Mouse (Mus musculus) midbrain, embryonic 12.5 days (tissue): ENCODE results near the gene Usp28. TPM values are rescaled to one million over a fixed set of nuclear protein-coding genes. Genes with fewer than 3 reads are reported as not detected.
"Not testable (repeated sequence)": the region's sequence is repeated elsewhere in the genome, so short reads cannot be mapped to it uniquely, and the experiment has no call there.

Source experiments
- ATAC-seq: fragments of 200-750 bp; cut with Nextera tagmentation; 2 replicates; pipeline ENCODE4 v1.8.0; 2017; ENCODE audit warnings: low read depth, moderate TSS enrichment, moderate library complexity; ENCODE audit not compliant: low FRiP score
- H3K27ac ChIP-seq: fragments of 300-500 bp; sonication (generic); replicated peaks from 2 replicates; pipeline ENCODE4 v1.5.1; 2016; ENCODE audit warnings: mild to moderate bottlenecking
- H3K27me3 ChIP-seq: fragments of 300-500 bp; sonication (generic); 2 replicates; pipeline ENCODE4 v1.6.1; 2016; ENCODE audit warnings: mild to moderate bottlenecking
- H3K36me3 ChIP-seq: fragments of 300-500 bp; sonication (generic); 2 replicates; pipeline ENCODE4 v1.6.1; 2016
- H3K4me1 ChIP-seq: fragments of 300-500 bp; sonication (generic); 2 replicates; pipeline ENCODE4 v1.6.1; 2016
- H3K4me2 ChIP-seq: fragments of 300-500 bp; sonication (generic); replicated peaks from 2 replicates; pipeline ENCODE4 v1.6.1; 2016; ENCODE audit warnings: mild to moderate bottlenecking, moderate library complexity
- H3K4me3 ChIP-seq: fragments of 300-500 bp; sonication (generic); 2 replicates; pipeline ENCODE4 v1.5.1; 2016; ENCODE audit warnings: mild to moderate bottlenecking
- H3K9ac ChIP-seq: fragments of 300-500 bp; sonication (generic); replicated peaks from 2 replicates; pipeline ENCODE4 v1.6.1; 2016; ENCODE audit warnings: mild to moderate bottlenecking, moderate library complexity
- H3K9me3 ChIP-seq: fragments of 300-500 bp; sonication (generic); 2 replicates; pipeline ENCODE4 v1.6.1; 2016; ENCODE audit warnings: mild to moderate bottlenecking
- WGBS: fragments of 180-500 bp; shearing (Covaris S2); methylation state at CpG from one replicate; pipeline ENCODE4 v1.1.7; 2016; 5-methylcytosine and 5-hydroxymethylcytosine counted together
- polyA plus RNA-seq: library from polyadenylated mRNA; unstranded; fragments of >200 nt; fragmentation: Nextera tagmentation; extraction: Ambion mirVana; gene quantifications from 2 replicates; pipeline ENCODE4 v1.2.1, GENCODE M21; 2016

Usp28 gene
- polyA plus RNA-seq, result 46.3 and 53.9 TPM in 2 replicates

DNA sequence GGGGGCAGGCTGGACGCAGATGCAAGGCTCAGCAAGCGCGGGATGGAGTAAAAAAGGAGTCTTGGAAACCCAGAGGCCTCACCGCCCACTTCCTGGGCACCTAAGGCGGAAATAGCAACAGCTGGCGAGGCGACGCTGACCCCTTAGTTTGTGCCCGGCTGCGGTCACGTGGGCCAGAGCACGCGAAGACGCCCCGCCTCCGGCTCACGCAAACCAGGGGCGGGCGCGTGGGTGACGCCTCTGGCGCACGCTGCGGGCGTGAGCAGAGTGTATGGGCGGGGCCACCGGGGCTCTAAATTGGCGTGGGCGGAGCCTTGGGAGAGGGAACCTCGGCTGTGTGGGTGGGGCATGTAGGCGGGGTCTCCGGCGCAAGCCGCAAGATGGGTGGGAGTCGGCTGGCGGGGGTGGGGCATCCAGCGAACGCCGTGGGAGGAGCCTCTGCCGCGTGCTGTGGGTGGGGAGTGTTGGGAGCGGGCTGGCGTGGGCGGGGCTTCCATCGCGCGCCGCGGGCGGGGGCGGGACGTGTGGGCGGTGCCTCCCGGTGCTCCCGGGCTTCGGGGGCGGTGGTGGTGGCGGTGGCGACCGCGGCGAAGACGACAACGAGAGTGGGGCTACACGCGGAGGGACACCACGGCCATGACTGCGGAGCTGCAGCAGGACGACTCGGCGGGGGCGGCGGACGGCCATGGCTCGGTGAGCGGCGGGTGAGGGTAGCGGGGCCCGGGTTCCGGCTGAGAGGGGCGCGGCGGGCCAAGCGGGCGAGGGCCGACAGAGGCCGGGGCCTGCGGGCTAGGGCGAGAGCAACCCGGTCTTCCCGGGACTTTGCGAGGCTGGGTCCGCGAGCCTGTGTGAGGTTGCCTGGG is at the start of gene Usp28:
Usp28 (plus strand) TSS at position 531 of the 863 bp plus-strand sequence.
- WGBS, result under 1% methylated on average over 81 of the region's 94 CpGs
- H3K27ac ChIP-seq, result peak within 1 kb of the TSS; percentile 77
- H3K36me3 ChIP-seq, result 0 out of 2 replicates have a peak, but pooled peaks cover 6% of the 10 kb centered on the region
- H3K27me3 ChIP-seq, result no peaks in the 10 kb centered on the region
- peak; percentile 91 for ATAC-seq
- H3K9me3 ChIP-seq, result no peaks in the 10 kb centered on the region
- peak within 1 kb of the TSS; percentile 80 for H3K9ac ChIP-seq
- H3K4me2 ChIP-seq, result peak within 1 kb of the TSS; percentile 71
- H3K4me3 ChIP-seq, result peak within 1 kb of the TSS; percentile 83
- peaks cover 36% of the 10 kb centered on the region for H3K4me1 ChIP-seq

DNA sequence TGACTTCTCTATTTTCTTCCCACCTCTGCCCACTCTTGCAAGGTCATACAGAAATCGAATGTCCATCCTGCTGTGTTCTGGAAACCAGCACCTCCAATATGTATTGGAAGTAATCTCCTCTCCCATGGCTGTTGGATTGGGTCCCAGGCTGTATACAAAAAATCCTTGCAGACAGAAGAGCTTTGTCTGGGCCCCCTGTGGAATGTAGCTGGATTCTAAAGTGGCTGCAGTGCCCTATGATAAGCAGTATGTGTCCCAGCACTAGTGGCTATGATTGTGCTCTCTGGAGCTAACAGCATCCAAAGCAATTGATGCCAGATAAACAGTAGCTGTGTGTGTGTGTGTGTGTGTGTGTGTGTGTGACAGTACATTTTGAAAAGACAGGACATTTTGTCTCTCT is 42.8 kb upstream of the Usp28 start:
- WGBS, result 79% methylated on average over 1 of the region's 1 CpGs
- H3K9me3 ChIP-seq, result no peaks in the 10 kb centered on the region
- H3K9ac ChIP-seq, result no peak overlapping the region
- no peaks in the 10 kb centered on the region for H3K27me3 ChIP-seq
- 0 out of 2 replicates have a peak, but pooled peaks cover 6% of the 10 kb centered on the region for H3K4me1 ChIP-seq
- no peak for ATAC-seq
- H3K27ac ChIP-seq, result no peak overlapping the region
- H3K4me2 ChIP-seq, result no peak overlapping the region
- H3K4me3 ChIP-seq, result no peak overlapping the region
- H3K36me3 ChIP-seq, result no peaks in the 10 kb centered on the region

DNA sequence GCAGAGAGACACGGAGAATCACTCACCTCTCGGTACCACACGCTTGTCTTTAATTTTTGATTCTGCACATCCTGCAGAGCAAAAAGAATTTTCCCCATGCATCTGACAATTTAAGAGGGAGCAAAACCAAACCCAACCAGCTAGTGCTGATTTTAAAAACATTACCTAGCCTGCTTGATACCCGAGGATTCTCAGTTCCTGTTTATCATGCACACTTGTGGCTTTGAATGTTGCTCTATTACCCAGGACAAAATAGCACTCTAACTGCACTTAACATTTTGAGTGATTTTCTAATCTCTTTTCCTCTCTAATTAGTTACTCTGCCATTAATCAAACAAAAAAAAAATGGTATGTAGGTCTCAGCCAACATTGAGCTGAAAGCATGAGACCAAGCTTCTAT is 37.6 kb upstream of the Usp28 start:
- no peaks in the 10 kb centered on the region for H3K9me3 ChIP-seq
- 0 out of 2 replicates have a peak, but pooled peaks cover 3% of the 10 kb centered on the region for H3K4me1 ChIP-seq
- no peak overlapping the region for H3K9ac ChIP-seq
- H3K4me2 ChIP-seq, result no peak overlapping the region
- H3K4me3 ChIP-seq, result no peak overlapping the region
- no peaks in the 10 kb centered on the region for H3K27me3 ChIP-seq
- no peak overlapping the region for H3K27ac ChIP-seq
- H3K36me3 ChIP-seq, result no peaks in the 10 kb centered on the region
- 88% methylated on average over 4 of the region's 4 CpGs for WGBS
- ATAC-seq, result no peak

DNA sequence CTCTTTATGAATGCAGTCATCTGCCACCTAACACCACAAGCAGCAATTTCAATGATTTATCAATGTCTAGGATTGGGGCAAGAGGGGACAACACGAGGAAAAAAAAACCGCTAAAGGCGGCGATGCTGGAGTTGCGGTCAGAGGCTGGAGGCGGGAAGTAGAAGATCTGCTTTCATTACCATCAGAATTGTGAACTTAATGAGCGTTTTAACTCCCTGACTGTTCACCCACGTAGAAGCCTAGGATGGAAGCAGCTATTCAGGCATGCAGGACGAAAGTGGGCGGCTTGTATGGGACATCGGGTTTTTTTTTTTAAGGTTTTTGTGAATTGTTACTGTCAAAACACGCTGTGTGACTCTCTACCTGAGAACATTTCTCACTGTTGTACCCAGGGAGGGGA is 23.9 kb upstream of the Usp28 start:
- 35% methylated on average over 12 of the region's 12 CpGs for WGBS
- no peaks in the 10 kb centered on the region for H3K9me3 ChIP-seq
- peaks cover 3% of the 10 kb centered on the region; the same call in 1 of the 2 replicates for H3K27me3 ChIP-seq
- H3K27ac ChIP-seq, result no peak overlapping the region
- peak overlapping the region; percentile 22 for H3K4me2 ChIP-seq
- no peaks in the 10 kb centered on the region for H3K36me3 ChIP-seq
- no peak for ATAC-seq
- H3K9ac ChIP-seq, result no peak overlapping the region
- 0 out of 2 replicates have a peak, but pooled peaks cover 8% of the 10 kb centered on the region for H3K4me1 ChIP-seq
- no peak overlapping the region for H3K4me3 ChIP-seq

DNA sequence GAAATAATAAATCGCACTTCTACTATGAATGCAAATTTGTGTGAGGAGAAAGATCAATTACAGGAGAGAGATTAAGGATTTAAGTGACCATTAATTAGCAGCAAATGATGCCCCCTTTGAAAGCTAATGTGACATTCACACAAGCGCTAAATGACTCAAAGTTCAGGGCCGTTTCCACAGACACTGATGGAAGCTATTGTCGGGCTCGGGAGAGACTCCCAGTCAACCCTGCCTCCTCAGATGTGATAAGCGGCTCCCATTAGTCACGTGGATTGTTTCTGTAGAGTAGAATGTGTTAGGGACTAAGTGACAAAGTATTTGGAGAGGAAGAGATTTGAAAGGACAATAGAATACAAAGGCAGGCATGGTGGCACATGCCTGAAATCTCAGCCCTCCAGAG is 23.0 kb upstream of the Usp28 start:
- no peaks in the 10 kb centered on the region for H3K36me3 ChIP-seq
- peaks cover 3% of the 10 kb centered on the region; the same call in 1 of the 2 replicates for H3K27me3 ChIP-seq
- no peak overlapping the region for H3K4me2 ChIP-seq
- no peak overlapping the region for H3K9ac ChIP-seq
- H3K4me1 ChIP-seq, result 0 out of 2 replicates have a peak, but pooled peaks cover 8% of the 10 kb centered on the region
- no peak overlapping the region for H3K4me3 ChIP-seq
- H3K9me3 ChIP-seq, result no peaks in the 10 kb centered on the region
- 45% methylated on average over 7 of the region's 7 CpGs for WGBS
- no peak for ATAC-seq
- H3K27ac ChIP-seq, result no peak overlapping the region

DNA sequence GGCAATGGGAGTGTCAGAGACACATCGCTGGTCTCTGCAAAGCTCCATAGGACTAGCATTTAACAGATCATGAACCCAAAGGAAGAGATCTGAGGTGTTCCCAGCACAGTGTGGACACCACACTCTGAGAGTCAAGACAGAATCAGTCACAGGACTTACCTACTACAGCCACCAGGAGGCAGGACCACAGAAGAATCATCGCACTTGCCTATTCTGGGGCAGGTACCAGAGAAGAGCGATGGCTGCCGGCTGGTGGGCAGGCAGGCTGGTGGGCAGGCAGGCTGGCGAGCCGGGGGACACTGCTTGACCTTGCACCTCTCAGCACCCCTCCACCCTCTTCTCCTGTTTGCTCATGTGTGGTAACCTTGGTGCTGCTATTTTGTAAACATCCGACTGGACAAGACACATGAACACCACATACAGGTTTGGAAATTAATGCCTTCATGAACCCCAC is 20.6 kb upstream of the Usp28 start, which contains the start of gene Htr3b:
Htr3b (minus strand) TSS at position 404 of the 454 bp plus-strand sequence.
- Histone ChIP-seq H3K9ac (no peak within 1 kb of the TSS), H3K4me2 (no peak within 1 kb of the TSS), H3K36me3 (no peaks in the 10 kb centered on the region), H3K4me3 (no peak within 1 kb of the TSS), H3K9me3 (no peaks in the 10 kb centered on the region), H3K27me3 (peaks cover 3% of the 10 kb centered on the region; the same call in 1 of the 2 replicates), H3K27ac (no peak within 1 kb of the TSS), H3K4me1 (0 out of 2 replicates have a peak, but pooled peaks cover 8% of the 10 kb centered on the region)
- WGBS, result 67% methylated on average over 7 of the region's 7 CpGs
- no peak for ATAC-seq

DNA sequence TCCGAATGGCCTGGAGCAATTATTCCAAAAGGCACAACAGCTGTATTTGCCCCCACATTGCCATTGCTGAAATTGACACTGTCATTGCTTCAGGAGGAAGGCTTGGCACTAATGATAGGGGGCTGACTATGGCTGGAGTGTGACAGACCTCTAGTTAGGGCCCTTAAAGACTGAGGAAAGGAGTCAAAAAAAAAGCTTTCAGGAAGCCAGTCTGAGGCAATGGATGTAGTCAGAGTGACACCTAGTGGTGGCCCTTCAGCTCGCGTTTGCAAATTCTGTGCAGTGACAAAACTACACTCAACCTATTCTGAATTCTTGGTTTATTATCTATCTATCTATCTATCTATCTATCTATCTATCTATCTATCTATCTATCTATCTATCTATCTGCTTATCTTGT is 12.7 kb upstream of the Usp28 start:
- Histone ChIP-seq H3K36me3 (no peaks in the 10 kb centered on the region), H3K27ac (no peak overlapping the region), H3K27me3 (no peaks in the 10 kb centered on the region), H3K4me3 (no peak overlapping the region), H3K9me3 (no peaks in the 10 kb centered on the region), H3K4me2 (no peak overlapping the region), H3K4me1 (no peaks in the 10 kb centered on the region), H3K9ac (no peak overlapping the region)
- ATAC-seq, result no peak
- WGBS, result 31% methylated on average over 3 of the region's 3 CpGs

DNA sequence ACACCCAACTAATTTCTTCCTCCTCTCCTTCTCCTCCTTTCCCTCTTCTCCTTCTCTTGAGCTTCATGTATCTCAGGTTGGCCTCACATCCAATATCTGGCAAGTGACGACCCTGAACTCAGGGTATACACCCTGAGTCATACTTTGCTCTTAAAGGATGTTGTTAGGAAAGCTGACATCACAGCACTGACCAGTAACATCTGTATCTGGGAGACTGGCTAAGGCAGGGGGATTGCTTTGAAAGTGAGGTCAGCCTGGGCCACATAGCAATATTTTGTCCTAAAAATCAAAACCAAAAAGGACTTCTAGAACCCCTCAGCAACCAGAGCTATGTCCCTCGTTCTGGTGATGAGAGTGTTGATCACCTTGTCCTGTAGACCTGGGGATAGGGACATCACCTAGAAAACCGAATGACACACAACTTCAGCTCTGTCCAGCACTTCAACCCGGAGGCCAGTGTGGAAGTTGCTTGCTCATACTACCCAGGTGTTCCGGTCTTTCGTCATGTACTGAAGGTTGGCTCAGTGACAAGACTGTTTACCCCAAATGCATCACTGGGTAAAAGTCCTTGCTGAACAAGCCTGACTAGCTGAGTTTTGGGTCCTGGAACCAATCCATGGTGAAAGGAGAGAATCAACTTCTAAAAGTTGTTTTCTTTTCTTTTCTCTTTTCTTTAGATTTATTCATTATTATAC is 8.4 kb upstream of the Usp28 start:
- ATAC-seq, result no peak
- no peaks in the 10 kb centered on the region for H3K36me3 ChIP-seq
- no peak overlapping the region for H3K4me3 ChIP-seq
- 84% methylated on average over 6 of the region's 6 CpGs for WGBS
- H3K4me2 ChIP-seq, result no peak overlapping the region
- H3K9me3 ChIP-seq, result no peaks in the 10 kb centered on the region
- no peaks in the 10 kb centered on the region for H3K4me1 ChIP-seq
- H3K27ac ChIP-seq, result no peak overlapping the region
- H3K27me3 ChIP-seq, result no peaks in the 10 kb centered on the region
- H3K9ac ChIP-seq, result no peak overlapping the region

DNA sequence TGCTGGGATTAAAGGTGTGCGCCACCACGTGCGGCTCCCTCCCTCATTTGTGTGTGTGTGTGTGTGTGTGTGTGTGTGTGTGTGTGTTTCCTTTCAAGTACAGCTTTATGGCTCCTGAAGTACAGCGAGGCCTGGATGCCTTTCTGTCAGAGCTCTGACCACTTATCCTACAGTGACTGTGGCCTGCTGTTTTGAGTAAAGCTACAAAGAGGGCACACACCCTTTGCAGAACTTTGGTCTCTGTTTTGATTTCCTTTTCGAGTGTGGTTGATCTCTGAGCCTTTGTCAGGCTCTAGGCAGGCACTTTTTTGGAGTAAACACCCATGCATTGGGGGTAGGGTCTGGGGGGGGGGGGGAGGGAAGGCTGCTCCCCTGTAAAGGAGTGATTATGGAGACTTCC is 4.8 kb upstream of the Usp28 start:
- no peak for ATAC-seq
- Histone ChIP-seq H3K9me3 (no peaks in the 10 kb centered on the region), H3K4me1 (peaks cover 3% of the 10 kb centered on the region; the same call in 1 of the 2 replicates), H3K27ac (no peak overlapping the region), H3K27me3 (no peaks in the 10 kb centered on the region), H3K9ac (no peak overlapping the region), H3K4me2 (no peak overlapping the region), H3K4me3 (no peak overlapping the region), H3K36me3 (no peaks in the 10 kb centered on the region)
- 83% methylated on average over 5 of the region's 5 CpGs for WGBS

DNA sequence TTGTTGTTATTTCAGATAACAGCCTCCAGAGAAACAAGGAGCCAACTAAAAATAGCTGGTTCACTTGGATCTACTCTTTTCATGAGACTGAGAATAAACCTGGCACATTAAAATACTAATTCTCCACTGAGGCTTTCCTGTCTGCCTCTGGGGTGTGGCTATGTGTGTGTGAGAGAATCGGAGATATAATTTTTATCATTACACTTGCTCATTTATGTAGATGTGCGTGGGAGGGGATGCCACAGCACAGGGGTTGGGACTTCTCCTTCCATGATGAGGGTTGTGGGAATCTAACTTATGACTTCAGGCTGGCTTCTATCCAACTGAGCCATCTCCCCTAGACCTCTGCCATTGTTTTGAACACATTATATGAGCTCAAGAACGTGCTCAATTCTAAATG is 4.4 kb upstream of the Usp28 start:
- no peaks in the 10 kb centered on the region for H3K27me3 ChIP-seq
- H3K9me3 ChIP-seq, result no peaks in the 10 kb centered on the region
- no peak overlapping the region for H3K4me3 ChIP-seq
- ATAC-seq, result no peak
- H3K4me1 ChIP-seq, result peaks cover 5% of the 10 kb centered on the region; the same call in 1 of the 2 replicates
- 80% methylated on average over 3 of the region's 3 CpGs for WGBS
- no peak overlapping the region for H3K4me2 ChIP-seq
- no peaks in the 10 kb centered on the region for H3K36me3 ChIP-seq
- H3K27ac ChIP-seq, result no peak overlapping the region
- H3K9ac ChIP-seq, result no peak overlapping the region

DNA sequence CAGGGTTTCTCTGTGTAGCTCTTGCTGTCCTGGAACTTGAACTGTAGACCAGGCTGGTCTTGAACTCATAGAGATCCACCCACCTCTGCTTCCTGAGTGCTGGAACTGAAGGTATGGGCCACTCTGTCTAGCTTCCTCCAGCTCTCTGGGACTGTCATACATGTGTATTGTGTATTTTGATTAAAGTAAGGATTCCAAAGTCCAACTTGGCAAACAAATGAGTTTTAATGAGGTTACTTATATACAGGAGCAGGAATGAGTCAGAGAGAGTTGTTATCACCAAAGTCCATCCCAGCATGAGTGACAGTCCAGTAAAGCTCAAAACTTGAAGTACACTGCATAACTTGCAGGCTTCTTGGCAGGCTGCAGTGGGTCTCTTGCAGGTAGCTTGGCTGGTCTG is 3.3 kb upstream of the Usp28 start:
- no peaks in the 10 kb centered on the region for H3K36me3 ChIP-seq
- no peaks in the 10 kb centered on the region for H3K9me3 ChIP-seq
- H3K27me3 ChIP-seq, result no peaks in the 10 kb centered on the region
- no peak overlapping the region for H3K4me3 ChIP-seq
- H3K9ac ChIP-seq, result no peak overlapping the region
- no peak for ATAC-seq
- peaks cover 14% of the 10 kb centered on the region for H3K4me1 ChIP-seq
- H3K4me2 ChIP-seq, result no peak overlapping the region
- H3K27ac ChIP-seq, result no peak overlapping the region

DNA sequence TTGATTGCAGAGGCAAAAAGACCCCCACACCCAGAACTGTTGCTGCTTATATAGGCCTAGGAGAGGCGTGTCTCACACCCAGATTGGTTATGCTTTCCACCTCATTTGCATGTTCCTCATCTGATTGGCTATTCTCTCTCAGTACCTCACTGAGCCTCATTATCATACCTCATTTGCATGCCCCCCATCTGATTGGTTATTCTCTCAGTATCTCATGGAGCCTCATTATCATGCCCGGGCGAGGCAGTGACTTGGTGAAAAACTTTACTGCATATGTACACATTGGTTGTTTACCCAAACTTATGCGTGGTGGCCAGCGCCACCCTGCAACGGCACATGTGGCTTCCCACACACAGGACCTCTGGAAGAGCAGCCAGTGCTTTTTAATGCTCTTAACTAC is 1.4 kb upstream of the Usp28 start:
- peak overlapping the region; percentile 49; the same call in 1 of the 2 replicates for H3K9ac ChIP-seq
- H3K27ac ChIP-seq, ATAC-seq, H3K4me3 ChIP-seq, H3K27me3 ChIP-seq, H3K9me3 ChIP-seq, H3K36me3 ChIP-seq: not testable (repeated sequence)
- WGBS, result 93% methylated on average over 6 of the region's 6 CpGs
- 0 out of 2 replicates have a peak overlapping the region, but pooled peaks have one; percentile 71 for H3K4me2 ChIP-seq
- peaks cover 33% of the 10 kb centered on the region for H3K4me1 ChIP-seq
